Comparison of ENCODE assay signal across 8 mouse cellular contexts in the genomic region with DNA sequence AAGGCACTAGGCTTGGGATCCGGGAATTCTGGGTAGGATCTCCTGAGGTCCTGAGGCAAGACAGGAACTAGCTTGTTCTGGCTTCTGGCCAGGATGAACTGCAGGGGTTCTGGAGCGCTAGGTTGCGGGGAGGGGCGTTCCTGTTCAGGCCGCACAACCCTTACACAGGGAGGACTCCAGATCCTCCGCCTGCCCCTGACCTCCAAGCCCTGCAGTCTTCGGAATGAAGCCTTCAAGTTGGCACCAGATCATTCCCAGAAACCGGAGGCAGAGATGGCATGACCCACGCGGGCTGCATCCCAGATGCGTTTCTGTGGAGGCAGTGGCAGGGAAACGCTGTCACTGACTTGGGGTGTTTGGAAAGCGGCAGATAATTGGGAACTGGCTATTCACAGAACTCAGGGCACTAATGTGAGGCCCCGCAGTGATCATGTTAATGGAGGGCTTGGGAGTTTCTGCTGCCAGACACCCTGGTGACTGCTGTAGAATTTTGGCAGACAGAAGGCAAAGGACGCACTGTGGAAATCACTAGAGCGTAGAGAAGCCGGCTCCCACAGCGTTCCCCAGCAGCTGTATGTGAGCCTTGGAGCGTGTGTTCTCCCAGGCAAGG.
A peak's percentile ranks its signal among the peaks of the same experiment; 100 is the strongest.
DNase-seq lines count a peak whose midpoint lies in the region; ATAC-seq and TF ChIP-seq lines count a peak whose summit lies in the region.

No protein-coding gene starts in this region.

- peak overlapping the region; percentile 51 for H3K27ac ChIP-seq in forebrain, embryonic 15.5 days (replicated peaks)
- peak overlapping the region; percentile 67 for H3K27ac ChIP-seq in olfactory bulb, adult 2 months (ENCODE audit: insufficient read depth, low read depth, low read length)

- peak overlapping the region; percentile 27 for H3K9ac ChIP-seq in forebrain, embryonic 15.5 days (replicated peaks)

- intact Hi-C loops in left cerebral cortex, postnatal 14 days (cut with DNase I) = no loop called here
- intact Hi-C loops in gastrocnemius, postnatal 14 days (cut with DNase I; ENCODE audit: low total_unique reads) = no loop called here

- H3K9me3 ChIP-seq in forebrain, embryonic 15.5 days = no peaks in the 10 kb centered on the region

- DNase-seq in layer of hippocampus, postnatal 10 days (ENCODE audit: low spot score in 2 of 2) = peak; percentile 35 to 36
- DNase-seq in layer of hippocampus, postnatal 25 days (ENCODE audit: extremely low spot score in 1 of 2, low spot score in 1 of 2) = no peak
- DNase-seq in cerebellum, adult 18-20 months = peak; percentile 55 to 61
- DNase-seq in left cerebral cortex, postnatal 14 days (ENCODE audit: low spot score in 2 of 2) = peak; percentile 15 to 22
- DNase-seq in gastrocnemius, postnatal 14 days = no peak

- WGBS in forebrain, embryonic 15.5 days = 2% methylated on average over 19 of the region's 19 CpGs
- WGBS in olfactory bulb, adult 2 months = 4% methylated on average over 19 of the region's 19 CpGs

- H3K4me2 ChIP-seq in forebrain, embryonic 15.5 days (replicated peaks) = peak overlapping the region; percentile 65

- ATAC-seq in forebrain, embryonic 15.5 days (replicated peaks) = peak; percentile 74
- ATAC-seq in megakaryocyte-erythroid progenitor cell, adult 5-6 weeks (replicated peaks; ENCODE audit: low FRiP score, low TSS enrichment, poor library complexity, severe bottlenecking) = no peak

- peaks cover 21% of the 10 kb centered on the region for H3K4me1 ChIP-seq in forebrain, embryonic 15.5 days
- peaks cover 16% of the 10 kb centered on the region for H3K4me1 ChIP-seq in olfactory bulb, adult 2 months (ENCODE audit: control insufficient read depth, insufficient read depth, low read length)

- H3K36me3 ChIP-seq in forebrain, embryonic 15.5 days = no peaks in the 10 kb centered on the region

- TF ChIP-seq CTCF in olfactory bulb, adult 2 months (IDR thresholded peaks at IDR 0.05; ENCODE audit: insufficient read depth, low read depth, low read length) = no peak

- H3K27me3 ChIP-seq in forebrain, embryonic 15.5 days = no peaks in the 10 kb centered on the region

- H3K4me3 ChIP-seq in forebrain, embryonic 15.5 days = peak overlapping the region; percentile 35
- peak overlapping the region; percentile 39 for H3K4me3 ChIP-seq in olfactory bulb, adult 2 months (ENCODE audit: insufficient read depth, low read depth, low read length)

- TF ChIP-seq POLR2A in olfactory bulb, adult 2 months (IDR thresholded peaks at IDR 0.05; ENCODE audit: insufficient read depth, low read depth, low read length) = no peak

Comparison
In these comparisons a context has a peak if more than half of its experiments do, and no peak if none do; other contexts are left out.
1. DNase-seq: peak in layer of hippocampus, postnatal 10 days (2 of 2), cerebellum, adult 18-20 months (2 of 2) and left cerebral cortex, postnatal 14 days (2 of 2); none in layer of hippocampus, postnatal 25 days (0 of 2) and gastrocnemius, postnatal 14 days (single experiment).